In the genomic region with DNA sequence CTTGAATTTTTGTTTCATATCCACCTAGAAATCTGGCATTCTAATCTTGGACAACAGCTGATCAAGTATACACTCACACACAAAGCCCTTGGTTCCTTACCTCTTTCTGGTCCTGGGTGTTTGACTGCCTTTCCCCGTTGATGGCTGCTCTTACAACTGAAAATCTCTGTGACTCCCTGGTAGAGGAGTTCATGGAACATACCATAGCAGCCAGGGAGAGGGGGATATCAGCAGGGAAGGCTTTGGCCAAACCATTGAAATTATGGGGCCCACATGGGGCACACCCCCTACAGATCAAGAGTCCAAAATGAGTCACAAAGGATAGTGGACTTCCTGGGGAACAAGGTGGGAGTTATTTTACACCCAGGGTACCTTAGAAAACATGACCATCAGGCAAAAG, we compare ENCODE assay signal across 28 mouse cellular contexts. TPM values are rescaled to one million over a fixed set of nuclear protein-coding genes. Genes with fewer than 3 reads are reported as not detected.
A peak's percentile ranks its signal among the peaks of the same experiment; 100 is the strongest.
DNase-seq lines count a peak whose midpoint lies in the region; TF ChIP-seq lines count a peak whose summit lies in the region.
"Had no signal": no experiment of that assay in that cellular context is flagged by ENCODE, and none has a peak within 500 bp of the region (broad histone marks: within the 10 kb centered on the region; RNA-seq: fewer than 3 reads in every experiment).

TSS of gene Tcp11x2 (minus strand) at position 158 of the 400 bp plus-strand sequence.

- DNase-seq in 3134 (ENCODE audit: extremely low read depth, insufficient read length, low spot score) = peak; percentile 16
- peak; percentile 80 for DNase-seq in CH12.LX (ENCODE audit: extremely low read depth)
- peak; percentile 5 for DNase-seq in R1 (ENCODE audit: low read depth, low spot score)
- DNase-seq in gastrocnemius, adult 18-20 months (ENCODE audit: low spot score) = no peak
- DNase-seq in natural killer cell, adult 2 months (ENCODE audit: low spot score in 2 of 2) = no peak
- DNase-seq in layer of hippocampus, adult 18-20 months (ENCODE audit: low spot score in 2 of 2) = no peak
- DNase-seq: adrenal gland, adult 8-10 months; adrenal gland, postnatal 14 days; adrenal gland, postnatal 36 days; B cell, adult 2 months; cerebellum, adult 11-12 months; cerebellum, adult 2 months; cerebellum, adult 9-10 months; cerebellum, postnatal 10 days; cerebellum, postnatal 25 days; forebrain, postnatal 0 days had no signal

- no peaks in the 10 kb centered on the region for H3K4me1 ChIP-seq in CH12.LX (ENCODE audit: control insufficient read depth in 1 of 2, insufficient read depth in 2 of 2)
- H3K4me1 ChIP-seq: embryonic facial prominence, embryonic 10.5 days; embryonic facial prominence, embryonic 12.5 days; forebrain, embryonic 13.5 days; forebrain, embryonic 15.5 days had no signal

- H3K9me3 ChIP-seq in CH12.LX (replicated peaks; ENCODE audit: low read length) = no peaks in the 10 kb centered on the region
- H3K9me3 ChIP-seq: embryonic facial prominence, embryonic 10.5 days; embryonic facial prominence, embryonic 12.5 days; forebrain, embryonic 13.5 days; forebrain, embryonic 15.5 days; G1E had no signal

- H3K4me2 ChIP-seq in CH12.LX (ENCODE audit: insufficient read depth, low read depth, poor library complexity, severe bottlenecking) = peak within 1 kb of the TSS; percentile 36; the same call in 1 of the 2 replicates
- H3K4me2 ChIP-seq in myocyte (ENCODE audit: low read depth) = peak within 1 kb of the TSS; percentile 9
- H3K4me2 ChIP-seq: embryonic facial prominence, embryonic 12.5 days; forebrain, embryonic 13.5 days; forebrain, embryonic 15.5 days had no signal

- dilution Hi-C loops in CH12.LX (cut with MboI; ENCODE audit: extremely low pct_ligation_motif_present, extremely low pct_unique_long_range_greater_than_20kb, low sequenced_read_pairs) = no loop called here

- no peak for TF ChIP-seq EP300 in CH12.LX (IDR thresholded peaks at IDR 0.05; ENCODE audit: low read length)

- H3K9ac ChIP-seq in CH12.LX (ENCODE audit: insufficient read depth, low read depth) = peak within 1 kb of the TSS; percentile 63; the same call in 1 of the 2 replicates
- H3K9ac ChIP-seq: embryonic facial prominence, embryonic 12.5 days; forebrain, embryonic 13.5 days; forebrain, embryonic 15.5 days; forebrain, postnatal 0 days had no signal

- H3K4me3 ChIP-seq in CH12.LX (replicated peaks in 1 of 3; ENCODE audit: low read depth in 2 of 3, low read length in 2 of 3, poor library complexity in 1 of 3) (peak within 1 kb of the TSS; percentile 41 to 67 (median 55)), myocyte (no peak within 1 kb of the TSS)
- H3K4me3 ChIP-seq: embryonic facial prominence, embryonic 10.5 days; embryonic facial prominence, embryonic 12.5 days; forebrain, embryonic 13.5 days; forebrain, embryonic 15.5 days had no signal

- H3K36me3 ChIP-seq in CH12.LX (replicated peaks in 1 of 2; ENCODE audit: control insufficient read depth in 1 of 2, insufficient read depth in 1 of 2, low read length in 1 of 2) = peaks cover 0 to 4% of the 10 kb centered on the region in 2 experiments
- no peaks in the 10 kb centered on the region for H3K36me3 ChIP-seq in myocyte (ENCODE audit: control insufficient read depth, insufficient read depth)
- H3K36me3 ChIP-seq: embryonic facial prominence, embryonic 10.5 days; embryonic facial prominence, embryonic 12.5 days; forebrain, embryonic 15.5 days; G1E had no signal

- in situ Hi-C loops in CH12.LX (cut with MboI; ENCODE audit: low pct_ligation_motif_present, low pct_unique_long_range_greater_than_20kb, low sequenced_read_pairs) = no loop called here

- no peak within 1 kb of the TSS for H3ac ChIP-seq in myocyte (ENCODE audit: control insufficient read depth, insufficient read length)

- H3K79me2 ChIP-seq in CH12.LX (replicated peaks; ENCODE audit: control insufficient read depth, extremely low read depth, insufficient read depth, poor library complexity, severe bottlenecking) (no peaks in the 10 kb centered on the region), myocyte (ENCODE audit: control insufficient read depth, insufficient read depth) (no peaks in the 10 kb centered on the region)

- TF ChIP-seq CTCF in CH12.LX (conservative IDR thresholded peaks at IDR 0.05 in 1 of 2, IDR thresholded peaks at IDR 0.05 in 1 of 2; ENCODE audit: low read depth in 2 of 2, low read length in 2 of 2) = no peak

- no peaks in the 10 kb centered on the region for H3K27me3 ChIP-seq in CH12.LX (replicated peaks)
- H3K27me3 ChIP-seq in myocyte (ENCODE audit: control insufficient read depth, insufficient read depth, insufficient read length) = no peaks in the 10 kb centered on the region
- H3K27me3 ChIP-seq: embryonic facial prominence, embryonic 12.5 days; forebrain, embryonic 15.5 days had no signal

- TF ChIP-seq POLR2A in CH12.LX (IDR thresholded peaks at IDR 0.05; ENCODE audit: low read depth, low read length) = peak; percentile 80
- TF ChIP-seq POLR2A in myocyte (IDR thresholded peaks at IDR 0.05; ENCODE audit: insufficient read length, low read depth) = no peak

- TF ChIP-seq RAD21 in CH12.LX (IDR thresholded peaks at IDR 0.05; ENCODE audit: low read depth, low read length) = no peak

- no peak within 1 kb of the TSS for H3K27ac ChIP-seq in CH12.LX (ENCODE audit: insufficient read depth, low read depth)
- H3K27ac ChIP-seq: embryonic facial prominence, embryonic 10.5 days; embryonic facial prominence, embryonic 12.5 days; forebrain, embryonic 13.5 days; forebrain, embryonic 15.5 days had no signal

TF ChIP-seq in CH12.LX, 34 proteins besides CTCF, POLR2A, EP300 and RAD21 (continues in another document):
- TF ChIP-seq CHD1 (IDR thresholded peaks at IDR 0.05; ENCODE audit: low read depth, low read length) (peak; percentile 98), USF1 (IDR thresholded peaks at IDR 0.05; ENCODE audit: low read depth, low read length) (no peak), MYC (IDR thresholded peaks at IDR 0.05; ENCODE audit: low read depth, low read length) (peak; percentile 72; the same call in 1 of the 2 replicates), CHD2 (IDR thresholded peaks at IDR 0.05; ENCODE audit: low read length) (no peak), ZNF384 (IDR thresholded peaks at IDR 0.05; ENCODE audit: low read depth, low read length) (no peak), MEF2A (IDR thresholded peaks at IDR 0.05; ENCODE audit: borderline replicate concordance, low read depth, low read length) (no peak), ZMIZ1 (IDR thresholded peaks at IDR 0.05; ENCODE audit: low read depth, low read length) (peak; percentile 50; the same call in 1 of the 2 replicates), ELF1 (IDR thresholded peaks at IDR 0.05; ENCODE audit: low read depth, low read length) (peak; percentile 65; the same call in 1 of the 2 replicates), MXI1 (IDR thresholded peaks at IDR 0.05; ENCODE audit: low read depth, low read length) (no peak), POLR2AphosphoS2 (IDR thresholded peaks at IDR 0.05; ENCODE audit: low read depth, low read length) (peak; percentile 56; the same call in 1 of the 2 replicates), MAZ (IDR thresholded peaks at IDR 0.05; ENCODE audit: low read depth, low read length) (0 out of 2 replicates have a peak, but pooled peaks have one; percentile 24), JUND (conservative IDR thresholded peaks at IDR 0.05; ENCODE audit: low read depth, low read length) (peak; percentile 50; the same call in 1 of the 2 replicates), MAX (IDR thresholded peaks at IDR 0.05; ENCODE audit: low read length) (peak; percentile 73), ZC3H11A (IDR thresholded peaks at IDR 0.05; ENCODE audit: low read depth, low read length) (no peak), E2F4 (IDR thresholded peaks at IDR 0.05; ENCODE audit: insufficient replicate concordance, low read depth, low read length) (no peak), UBTF (IDR thresholded peaks at IDR 0.05; ENCODE audit: low read depth, low read length) (no peak), TCF12 (IDR thresholded peaks at IDR 0.05; ENCODE audit: low read depth, low read length) (peak; percentile 62; the same call in 1 of the 2 replicates)

TF ChIP-seq in myocyte, 11 proteins besides CTCF, POLR2A, EP300 and RAD21:
- no peak for TF ChIP-seq MAX (IDR thresholded peaks at IDR 0.05; ENCODE audit: low read depth)

RNA-seq across cellular contexts. Expression of gene Tcp11x2, which starts in this region (rescaled TPM):
- total RNA-seq in CH12.LX (2012; rRNA removed) (6.6 and 7.2 TPM in 2 replicates), CH12.LX (2014; rRNA removed) (12.4 and 15.0 TPM in 2 replicates)
- polyA plus RNA-seq in CH12.LX (2012; ENCODE audit: insufficient read length, low read depth) (12.9 and 13.1 TPM in 2 replicates), myocyte (2012; fragmentation: generic; extraction: Trizol) (1.5 TPM)
- not detected for total RNA-seq in gastrocnemius, adult 18-20 months (2021)
- total RNA-seq in layer of hippocampus, adult 18-20 months (2021) = not detected
- total RNA-seq: adrenal gland, adult 18-20 months; adrenal gland, adult 8-10 months; adrenal gland, postnatal 14 days; adrenal gland, postnatal 36 days; forebrain, postnatal 0 days had no signal
- polyA plus RNA-seq: activated CD4-positive, CD25-positive, alpha-beta regulatory T cell, adult 4 months; cerebellum, adult 2 months; cortical plate, adult 2 months; embryonic facial prominence, embryonic 12.5 days; embryonic facial prominence, embryonic 14.5 days; forebrain, embryonic 11.5 days; forebrain, embryonic 13.5 days; forebrain, embryonic 15.5 days; forebrain, postnatal 0 days; G1E; Patski had no signal

Comparison
In these comparisons a context has a peak if more than half of its experiments do, and no peak if none do; other contexts are left out.
1. RNA of gene Tcp11x2 (total RNA-seq): 6.6 to 15.0 TPM in CH12.LX; not detected in gastrocnemius, adult 18-20 months and not detected in layer of hippocampus, adult 18-20 months; every median in the first group is over 4 times any median in the second.
2. DNase-seq: peak in 3134 (single experiment), CH12.LX (single experiment) and R1 (single experiment); none in gastrocnemius, adult 18-20 months (single experiment), natural killer cell, adult 2 months (0 of 2) and layer of hippocampus, adult 18-20 months (0 of 2).